Mouse (Mus musculus): ENCODE data around the gene A730061H03Rik. TPM values are rescaled to one million over a fixed set of nuclear protein-coding genes. Genes with fewer than 3 reads are reported as not detected.

The A730061H03Rik gene
- polyA plus RNA-seq, 2 experiments: 0.67 to 0.74 TPM

- H3K9ac ChIP-seq (ENCODE audit: low read depth, low read length, severe bottlenecking): peak overlapping the region; percentile 80
- no peak for TF ChIP-seq POLR2A (IDR thresholded peaks at IDR 0.05; ENCODE audit: borderline replicate concordance, extremely low read depth, insufficient read depth, insufficient read length)
- no peaks in the 10 kb centered on the region for H3K9me3 ChIP-seq (ENCODE audit: control insufficient read depth, low read length)
- peak overlapping the region; percentile 80 for H3K4me2 ChIP-seq (replicated peaks; ENCODE audit: low read depth, low read length, severe bottlenecking)
- 6% methylated on average over 10 of the region's 10 CpGs for WGBS
- H3K27ac ChIP-seq (replicated peaks; ENCODE audit: low read depth, low read length): peak overlapping the region; percentile 74
- no peaks in the 10 kb centered on the region for H3K27me3 ChIP-seq (ENCODE audit: control insufficient read depth, insufficient read depth, low read length)
- H3K4me1 ChIP-seq (ENCODE audit: control insufficient read depth, insufficient read depth, low read length): peaks cover 7% of the 10 kb centered on the region
- peak overlapping the region; percentile 62 for H3K4me3 ChIP-seq (replicated peaks; ENCODE audit: low read length)
- ATAC-seq (ENCODE audit: low FRiP score, low read depth) (peak; percentile 8; the same call in 1 of the 2 replicates), DNase-seq (ENCODE audit: low spot score) (peak; percentile 51)
- H3K36me3 ChIP-seq (ENCODE audit: control insufficient read depth, insufficient read depth, low read length): peaks cover 31% of the 10 kb centered on the region
Measured at GRCm38 (mm10) chr14:55540787-55541321, 19.4 kb downstream of the A730061H03Rik start.

DNA sequence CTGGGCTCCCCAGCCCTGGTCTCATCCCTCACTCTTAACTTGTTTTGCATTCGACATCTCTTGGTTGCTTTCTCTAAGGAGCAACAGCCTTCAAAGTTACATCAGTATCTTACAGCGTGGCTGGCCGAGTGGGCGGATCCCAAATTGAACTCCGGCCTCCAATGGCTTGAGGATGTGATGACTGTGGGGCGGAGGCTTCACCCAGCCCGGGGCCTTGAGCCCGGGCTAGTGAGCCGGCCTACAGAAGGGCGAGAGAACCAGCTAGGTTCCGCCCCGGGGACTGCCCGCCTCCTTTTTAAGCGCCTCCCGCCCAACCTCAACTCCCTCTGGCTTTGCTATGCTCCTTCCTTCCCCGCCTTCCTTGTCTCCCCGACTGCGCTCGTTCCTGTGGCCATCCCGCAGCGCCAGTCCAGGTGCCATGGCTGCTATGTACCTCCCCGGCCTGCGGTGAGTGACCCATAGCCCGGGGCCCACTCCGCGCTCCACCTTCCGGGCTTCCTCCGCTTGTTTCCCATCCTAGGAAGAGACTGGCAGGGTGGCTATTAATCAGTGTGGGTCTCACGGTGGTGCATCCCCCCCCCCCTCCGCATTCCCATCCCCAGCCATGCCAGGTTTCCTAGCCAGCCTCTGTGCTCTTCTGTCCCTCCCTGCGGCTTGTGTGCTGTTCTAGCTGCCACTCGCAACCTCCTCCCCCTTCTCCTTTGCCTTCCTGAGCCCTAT, 20.0 kb downstream of the A730061H03Rik start, which contains the start of gene Pck2:
Pck2 (plus strand) TSS at position 200 of the 720 bp plus-strand sequence.
- Histone ChIP-seq H3K4me2 (replicated peaks; ENCODE audit: low read depth, low read length, severe bottlenecking) (peak within 1 kb of the TSS; percentile 80), H3K27me3 (ENCODE audit: control insufficient read depth, insufficient read depth, low read length) (no peaks in the 10 kb centered on the region), H3K4me3 (replicated peaks; ENCODE audit: low read length) (peak within 1 kb of the TSS; percentile 62), H3K36me3 (ENCODE audit: control insufficient read depth, insufficient read depth, low read length) (peaks cover 25% of the 10 kb centered on the region), H3K4me1 (ENCODE audit: control insufficient read depth, insufficient read depth, low read length) (peaks cover 7% of the 10 kb centered on the region), H3K9ac (ENCODE audit: low read depth, low read length, severe bottlenecking) (peak within 1 kb of the TSS; percentile 80), H3K27ac (replicated peaks; ENCODE audit: low read depth, low read length) (peak within 1 kb of the TSS; percentile 74), H3K9me3 (ENCODE audit: control insufficient read depth, low read length) (no peaks in the 10 kb centered on the region)
- ATAC-seq (ENCODE audit: low FRiP score, low read depth) (peak; percentile 92), DNase-seq (ENCODE audit: low spot score) (peak; percentile 86)
- 0 out of 2 replicates have a peak, but pooled peaks have one; percentile 29 for TF ChIP-seq POLR2A (IDR thresholded peaks at IDR 0.05; ENCODE audit: borderline replicate concordance, extremely low read depth, insufficient read depth, insufficient read length)
- under 1% methylated on average over 30 of the region's 32 CpGs for WGBS

- Histone ChIP-seq H3K4me2 (replicated peaks; ENCODE audit: low read depth, low read length, severe bottlenecking) (no peak overlapping the region), H3K9me3 (ENCODE audit: control insufficient read depth, low read length) (no peaks in the 10 kb centered on the region), H3K4me3 (replicated peaks; ENCODE audit: low read length) (no peak overlapping the region), H3K9ac (ENCODE audit: low read depth, low read length, severe bottlenecking) (no peak overlapping the region), H3K4me1 (ENCODE audit: control insufficient read depth, insufficient read depth, low read length) (peaks cover 4% of the 10 kb centered on the region), H3K36me3 (ENCODE audit: control insufficient read depth, insufficient read depth, low read length) (no peaks in the 10 kb centered on the region), H3K27ac (replicated peaks; ENCODE audit: low read depth, low read length) (no peak overlapping the region), H3K27me3 (ENCODE audit: control insufficient read depth, insufficient read depth, low read length) (no peaks in the 10 kb centered on the region)
- 47% methylated on average over 6 of the region's 6 CpGs for WGBS
- TF ChIP-seq POLR2A (IDR thresholded peaks at IDR 0.05; ENCODE audit: borderline replicate concordance, extremely low read depth, insufficient read depth, insufficient read length): no peak
- DNase-seq (ENCODE audit: low spot score) (no peak), ATAC-seq (ENCODE audit: low FRiP score, low read depth) (no peak)
Measured at GRCm38 (mm10) chr14:55536116-55536745, 24.0 kb downstream of the A730061H03Rik start.

- peaks cover 5% of the 10 kb centered on the region; the same call in 1 of the 2 replicates for H3K27me3 ChIP-seq (ENCODE audit: control insufficient read depth, insufficient read depth, low read length)
- H3K36me3 ChIP-seq (ENCODE audit: control insufficient read depth, insufficient read depth, low read length): no peaks in the 10 kb centered on the region
- TF ChIP-seq POLR2A (IDR thresholded peaks at IDR 0.05; ENCODE audit: borderline replicate concordance, extremely low read depth, insufficient read depth, insufficient read length): no peak
- no peak overlapping the region for H3K4me3 ChIP-seq (replicated peaks; ENCODE audit: low read length)
- no peak overlapping the region for H3K27ac ChIP-seq (replicated peaks; ENCODE audit: low read depth, low read length)
- ATAC-seq (ENCODE audit: low FRiP score, low read depth) (no peak), DNase-seq (ENCODE audit: low spot score) (peak; percentile 32)
- WGBS: 16% methylated on average over 3 of the region's 3 CpGs
- no peak overlapping the region for H3K4me2 ChIP-seq (replicated peaks; ENCODE audit: low read depth, low read length, severe bottlenecking)
- no peaks in the 10 kb centered on the region for H3K9me3 ChIP-seq (ENCODE audit: control insufficient read depth, low read length)
- H3K4me1 ChIP-seq (ENCODE audit: control insufficient read depth, insufficient read depth, low read length): no peaks in the 10 kb centered on the region
- no peak overlapping the region for H3K9ac ChIP-seq (ENCODE audit: low read depth, low read length, severe bottlenecking)
Measured at GRCm38 (mm10) chr14:55527940-55528339, 32.3 kb downstream of the A730061H03Rik start.

DNA sequence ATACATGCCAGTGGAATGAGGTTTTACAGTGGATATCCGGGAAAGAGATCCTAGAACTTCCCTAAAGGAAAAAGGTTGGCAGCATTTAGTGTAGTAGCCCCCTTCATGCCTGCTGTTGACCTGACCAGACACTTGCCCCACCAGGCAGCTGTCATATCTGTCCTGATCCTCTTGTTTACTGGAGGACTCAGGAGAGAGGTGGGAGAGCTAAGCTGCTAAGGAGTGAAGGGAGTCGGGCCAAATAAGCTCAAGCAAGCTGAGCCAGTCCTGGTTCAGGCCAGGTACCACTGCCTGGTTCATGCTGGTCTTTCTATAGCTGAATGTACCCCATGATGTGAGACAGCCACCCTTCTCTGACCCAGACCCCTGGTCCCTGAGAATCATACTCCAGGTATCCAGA, 33.5 kb downstream of the A730061H03Rik start:
- Histone ChIP-seq H3K9me3 (ENCODE audit: control insufficient read depth, low read length) (no peaks in the 10 kb centered on the region), H3K4me2 (replicated peaks; ENCODE audit: low read depth, low read length, severe bottlenecking) (no peak overlapping the region), H3K36me3 (ENCODE audit: control insufficient read depth, insufficient read depth, low read length) (no peaks in the 10 kb centered on the region), H3K4me1 (ENCODE audit: control insufficient read depth, insufficient read depth, low read length) (no peaks in the 10 kb centered on the region), H3K27ac (replicated peaks; ENCODE audit: low read depth, low read length) (no peak overlapping the region), H3K27me3 (ENCODE audit: control insufficient read depth, insufficient read depth, low read length) (peaks cover 8% of the 10 kb centered on the region; the same call in 1 of the 2 replicates), H3K4me3 (replicated peaks; ENCODE audit: low read length) (no peak overlapping the region), H3K9ac (ENCODE audit: low read depth, low read length, severe bottlenecking) (no peak overlapping the region)
- DNase-seq (ENCODE audit: low spot score) (no peak), ATAC-seq (ENCODE audit: low FRiP score, low read depth) (no peak)
- TF ChIP-seq POLR2A (IDR thresholded peaks at IDR 0.05; ENCODE audit: borderline replicate concordance, extremely low read depth, insufficient read depth, insufficient read length): no peak
- WGBS: 80% methylated on average over 2 of the region's 2 CpGs

All from limb, embryonic 14.5 days (tissue).